Mouse (Mus musculus): ENCODE measurements around the gene Ddx59.

The Ddx59 gene

GRCm38 (mm10) chr1:136430126-136430818, 15.2 kb downstream of the Ddx59 start:
- peaks cover 41% of the 10 kb centered on the region for H3K4me1 ChIP-seq (replicated peaks; ENCODE audit: low read depth, low read length)
- no peaks in the 10 kb centered on the region for H3K9me3 ChIP-seq (ENCODE audit: low read length)
- TF ChIP-seq POU5F1 (IDR thresholded peaks at IDR 0.05; ENCODE audit: borderline replicate concordance, low read length) (no peak), NANOG (IDR thresholded peaks at IDR 0.05; ENCODE audit: borderline replicate concordance, low read length) (no peak), CTCF (conservative IDR thresholded peaks at IDR 0.05; ENCODE audit: low read length) (no peak)
- no peak overlapping the region for H3K4me3 ChIP-seq (replicated peaks; ENCODE audit: low read length)
- peaks cover 42% of the 10 kb centered on the region for H3K36me3 ChIP-seq (ENCODE audit: insufficient read depth, low read length)
- H3K27me3 ChIP-seq (ENCODE audit: insufficient read depth, low read length) = no peaks in the 10 kb centered on the region

- H3K4me1 ChIP-seq (replicated peaks; ENCODE audit: low read depth, low read length) = peaks cover 7% of the 10 kb centered on the region
- H3K9me3 ChIP-seq (ENCODE audit: low read length) = no peaks in the 10 kb centered on the region
- H3K4me3 ChIP-seq (replicated peaks; ENCODE audit: low read length) = no peak overlapping the region
- TF ChIP-seq POU5F1 (IDR thresholded peaks at IDR 0.05; ENCODE audit: borderline replicate concordance, low read length) (no peak), NANOG (IDR thresholded peaks at IDR 0.05; ENCODE audit: borderline replicate concordance, low read length) (no peak), CTCF (conservative IDR thresholded peaks at IDR 0.05; ENCODE audit: low read length) (no peak)
- H3K36me3 ChIP-seq (ENCODE audit: insufficient read depth, low read length) = peaks cover 13% of the 10 kb centered on the region
- no peaks in the 10 kb centered on the region for H3K27me3 ChIP-seq (ENCODE audit: insufficient read depth, low read length)
These were observed 25.7 kb downstream of the Ddx59 start for GRCm38 (mm10) chr1:136440741-136441140.

DNA sequence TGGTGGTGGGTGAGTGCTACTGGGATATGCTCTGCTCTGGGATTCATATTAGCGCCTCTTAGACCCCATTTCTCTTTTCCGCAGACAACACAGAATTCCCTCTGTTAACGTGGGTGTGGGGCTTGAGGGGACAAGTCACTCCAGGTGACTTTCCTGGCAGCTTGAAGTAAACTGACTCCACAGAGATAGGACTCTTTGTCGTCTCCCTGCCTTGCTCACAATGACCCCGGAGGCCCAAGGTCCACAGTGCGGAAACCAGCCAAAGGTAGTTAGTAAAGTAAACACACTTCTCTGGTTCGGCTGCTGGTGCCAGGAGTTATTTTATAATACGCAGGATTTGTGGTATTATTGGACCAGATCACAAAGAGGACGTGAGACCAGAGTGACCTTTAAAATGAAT, 27.7 kb downstream of the Ddx59 start:
- no peak for TF ChIP-seq CTCF (conservative IDR thresholded peaks at IDR 0.05; ENCODE audit: low read length)
- no peak for TF ChIP-seq NANOG (IDR thresholded peaks at IDR 0.05; ENCODE audit: borderline replicate concordance, low read length)
- no peak for TF ChIP-seq POU5F1 (IDR thresholded peaks at IDR 0.05; ENCODE audit: borderline replicate concordance, low read length)
- Histone ChIP-seq H3K4me3 (replicated peaks; ENCODE audit: low read length) (no peak overlapping the region), H3K4me1 (replicated peaks; ENCODE audit: low read depth, low read length) (peaks cover 7% of the 10 kb centered on the region), H3K27me3 (ENCODE audit: insufficient read depth, low read length) (no peaks in the 10 kb centered on the region), H3K36me3 (ENCODE audit: insufficient read depth, low read length) (peaks cover 10% of the 10 kb centered on the region), H3K9me3 (ENCODE audit: low read length) (no peaks in the 10 kb centered on the region)

GRCm38 (mm10) chr1:136444555-136445255, 29.6 kb downstream of the Ddx59 start:
- H3K4me3 ChIP-seq (replicated peaks; ENCODE audit: low read length) = no peak overlapping the region
- H3K27me3 ChIP-seq (ENCODE audit: insufficient read depth, low read length) = no peaks in the 10 kb centered on the region
- no peak for TF ChIP-seq CTCF (conservative IDR thresholded peaks at IDR 0.05; ENCODE audit: low read length)
- TF ChIP-seq POU5F1 (IDR thresholded peaks at IDR 0.05; ENCODE audit: borderline replicate concordance, low read length) = no peak
- TF ChIP-seq NANOG (IDR thresholded peaks at IDR 0.05; ENCODE audit: borderline replicate concordance, low read length) = no peak
- peaks cover 5% of the 10 kb centered on the region for H3K36me3 ChIP-seq (ENCODE audit: insufficient read depth, low read length)
- H3K4me1 ChIP-seq (replicated peaks; ENCODE audit: low read depth, low read length) = peaks cover 9% of the 10 kb centered on the region
- no peaks in the 10 kb centered on the region for H3K9me3 ChIP-seq (ENCODE audit: low read length)

- Histone ChIP-seq H3K4me1 (replicated peaks; ENCODE audit: low read depth, low read length) (peaks cover 21% of the 10 kb centered on the region), H3K4me3 (replicated peaks; ENCODE audit: low read length) (no peak overlapping the region), H3K27me3 (ENCODE audit: insufficient read depth, low read length) (no peaks in the 10 kb centered on the region), H3K36me3 (ENCODE audit: insufficient read depth, low read length) (no peaks in the 10 kb centered on the region), H3K9me3 (ENCODE audit: low read length) (no peaks in the 10 kb centered on the region)
- TF ChIP-seq CTCF (conservative IDR thresholded peaks at IDR 0.05; ENCODE audit: low read length) (no peak), POU5F1 (IDR thresholded peaks at IDR 0.05; ENCODE audit: borderline replicate concordance, low read length) (no peak), NANOG (IDR thresholded peaks at IDR 0.05; ENCODE audit: borderline replicate concordance, low read length) (no peak)
These were observed 31.9 kb downstream of the Ddx59 start for GRCm38 (mm10) chr1:136446933-136447332.

GRCm38 (mm10) chr1:136447338-136447737, 32.3 kb downstream of the Ddx59 start:
- no peaks in the 10 kb centered on the region for H3K9me3 ChIP-seq (ENCODE audit: low read length)
- H3K36me3 ChIP-seq (ENCODE audit: insufficient read depth, low read length) = no peaks in the 10 kb centered on the region
- H3K4me1 ChIP-seq (replicated peaks; ENCODE audit: low read depth, low read length) = peaks cover 21% of the 10 kb centered on the region
- H3K27me3 ChIP-seq (ENCODE audit: insufficient read depth, low read length) = no peaks in the 10 kb centered on the region
- H3K4me3 ChIP-seq (replicated peaks; ENCODE audit: low read length) = no peak overlapping the region
- TF ChIP-seq NANOG (IDR thresholded peaks at IDR 0.05; ENCODE audit: borderline replicate concordance, low read length) = no peak
- TF ChIP-seq POU5F1 (IDR thresholded peaks at IDR 0.05; ENCODE audit: borderline replicate concordance, low read length) = no peak
- TF ChIP-seq CTCF (conservative IDR thresholded peaks at IDR 0.05; ENCODE audit: low read length) = no peak

- Histone ChIP-seq H3K27me3 (ENCODE audit: insufficient read depth, low read length) (no peaks in the 10 kb centered on the region), H3K9me3 (ENCODE audit: low read length) (no peaks in the 10 kb centered on the region)
- no peak for TF ChIP-seq POU5F1 (IDR thresholded peaks at IDR 0.05; ENCODE audit: borderline replicate concordance, low read length)
- no peak for TF ChIP-seq CTCF (conservative IDR thresholded peaks at IDR 0.05; ENCODE audit: low read length)
- no peak for TF ChIP-seq NANOG (IDR thresholded peaks at IDR 0.05; ENCODE audit: borderline replicate concordance, low read length)
These were observed 34.5 kb downstream of the Ddx59 start for GRCm38 (mm10) chr1:136449541-136449940.

GRCm38 (mm10) chr1:136450206-136450605, 35.1 kb downstream of the Ddx59 start:
- H3K4me1 ChIP-seq (replicated peaks; ENCODE audit: low read depth, low read length) = peaks cover 15% of the 10 kb centered on the region
- H3K4me3 ChIP-seq (replicated peaks; ENCODE audit: low read length) = peak overlapping the region; percentile 63
- no peaks in the 10 kb centered on the region for H3K9me3 ChIP-seq (ENCODE audit: low read length)
- TF ChIP-seq CTCF (conservative IDR thresholded peaks at IDR 0.05; ENCODE audit: low read length) (no peak), NANOG (IDR thresholded peaks at IDR 0.05; ENCODE audit: borderline replicate concordance, low read length) (no peak), POU5F1 (IDR thresholded peaks at IDR 0.05; ENCODE audit: borderline replicate concordance, low read length) (no peak)
- no peaks in the 10 kb centered on the region for H3K36me3 ChIP-seq (ENCODE audit: insufficient read depth, low read length)
- 0 out of 2 replicates have a peak, but pooled peaks cover 4% of the 10 kb centered on the region for H3K27me3 ChIP-seq (ENCODE audit: insufficient read depth, low read length)

More at GRCm38 (mm10) chr1:136449541-136449940, 34.5 kb downstream of the Ddx59 start:
- Histone ChIP-seq H3K36me3 (ENCODE audit: insufficient read depth, low read length) (no peaks in the 10 kb centered on the region), H3K4me1 (replicated peaks; ENCODE audit: low read depth, low read length) (peaks cover 21% of the 10 kb centered on the region), H3K4me3 (replicated peaks; ENCODE audit: low read length) (no peak overlapping the region)
